Mouse (Mus musculus) adrenal gland, adult 10 weeks (tissue): ENCODE measurements around the gene Ifnar1. TPM values are rescaled to one million over a fixed set of nuclear protein-coding genes. Genes with fewer than 3 reads are reported as not detected.

Experiments used
- polyA plus RNA-seq: library from polyadenylated mRNA; stranded (reverse); fragments of 350-450 nt; fragmentation: Illumina TruSeq; extraction: RNeasy Lipid Tissue Mini Kit (QIAGEN cat#74804); gene quantifications from one replicate; pipeline ENCODE4 v1.2.3, GENCODE M21; 2014; ENCODE audit warnings: low read depth, low replicate concordance

Ifnar1 gene
- 122 TPM for polyA plus RNA-seq

DNA sequence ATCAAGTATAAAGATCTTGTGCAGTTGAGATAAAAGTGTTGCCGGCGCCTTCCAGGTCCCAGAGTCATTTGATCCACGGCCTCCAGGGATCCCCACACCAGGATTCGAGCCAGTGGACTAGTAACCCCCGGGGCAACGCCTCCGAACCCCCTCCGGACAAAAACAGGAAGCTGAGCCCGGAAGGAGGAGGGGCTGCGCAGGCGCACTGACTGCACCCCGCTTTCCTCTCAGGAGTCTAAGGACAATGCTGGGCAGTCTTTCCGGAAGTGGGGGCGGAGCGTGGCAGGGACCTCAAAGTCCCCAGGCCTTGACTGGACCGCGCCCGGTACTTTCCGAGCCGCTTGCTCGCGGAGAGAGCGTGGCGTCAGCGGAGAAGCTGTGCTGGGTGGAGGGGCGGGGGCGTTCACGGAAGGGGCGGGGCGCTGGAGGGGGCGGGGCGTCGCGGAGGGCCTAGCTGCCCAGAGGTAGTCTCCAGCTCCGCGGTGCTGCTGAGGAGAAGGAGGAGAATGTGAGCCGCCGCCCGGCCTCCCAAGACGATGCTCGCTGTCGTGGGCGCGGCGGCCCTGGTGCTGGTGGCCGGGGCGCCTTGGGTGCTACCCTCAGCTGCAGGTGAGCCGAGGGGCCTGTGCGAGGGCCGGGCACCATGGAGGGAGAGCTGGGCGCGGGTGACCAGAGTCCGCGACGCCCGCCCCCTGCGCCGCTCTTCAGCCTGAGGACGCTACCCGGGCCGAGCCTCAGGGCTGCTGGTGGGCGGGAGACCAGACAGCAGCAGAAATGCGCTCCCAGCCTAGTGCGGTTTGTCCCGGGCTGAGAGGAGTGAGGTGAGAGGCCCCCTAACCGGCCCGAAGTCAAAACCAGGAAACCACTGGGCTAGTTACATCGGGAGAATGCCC, at the start of gene Ifnar1:
TSS of gene Ifnar1 (plus strand) at position 431 of the 893 bp plus-strand sequence.

GRCm38 (mm10) chr16:91546836-91547741, 62.1 kb downstream of the Ifnar1 start, which contains the start of gene Ifngr2:
TSS of gene Ifngr2 (plus strand) at chr16:91547072.

Other genes with a start within 250 kb of the Ifnar1 start
- gene Olig1, start 215.5 kb upstream of the Ifnar1 start, polyA plus RNA-seq = not detected
- gene Ifnar2, start 112.5 kb upstream of the Ifnar1 start, polyA plus RNA-seq = 175 TPM
- 8.1 TPM for gene Gm21970, start 93.5 kb upstream of the Ifnar1 start, polyA plus RNA-seq
- gene Il10rb, start 79.1 kb upstream of the Ifnar1 start, polyA plus RNA-seq = 275 TPM
- 17.0 TPM for gene Ifngr2, start 61.8 kb downstream of the Ifnar1 start, polyA plus RNA-seq
- 96.2 TPM for gene Tmem50b, start 112.6 kb downstream of the Ifnar1 start, polyA plus RNA-seq
- gene Dnajc28, start 133.8 kb downstream of the Ifnar1 start, polyA plus RNA-seq = 30.4 TPM
- gene Gart, start 161.7 kb downstream of the Ifnar1 start, polyA plus RNA-seq = 20.1 TPM
- gene Son, start 162.3 kb downstream of the Ifnar1 start, polyA plus RNA-seq = 552 TPM
- 7.6 TPM for gene Donson, start 203.5 kb downstream of the Ifnar1 start, polyA plus RNA-seq
- gene Cryzl1, start 243.7 kb downstream of the Ifnar1 start, polyA plus RNA-seq = 120 TPM
- gene Itsn1, start 244.0 kb downstream of the Ifnar1 start, polyA plus RNA-seq = 20.2 TPM